Mouse (Mus musculus): ENCODE measurements around the gene Dzip3.

Dzip3 gene

DNA sequence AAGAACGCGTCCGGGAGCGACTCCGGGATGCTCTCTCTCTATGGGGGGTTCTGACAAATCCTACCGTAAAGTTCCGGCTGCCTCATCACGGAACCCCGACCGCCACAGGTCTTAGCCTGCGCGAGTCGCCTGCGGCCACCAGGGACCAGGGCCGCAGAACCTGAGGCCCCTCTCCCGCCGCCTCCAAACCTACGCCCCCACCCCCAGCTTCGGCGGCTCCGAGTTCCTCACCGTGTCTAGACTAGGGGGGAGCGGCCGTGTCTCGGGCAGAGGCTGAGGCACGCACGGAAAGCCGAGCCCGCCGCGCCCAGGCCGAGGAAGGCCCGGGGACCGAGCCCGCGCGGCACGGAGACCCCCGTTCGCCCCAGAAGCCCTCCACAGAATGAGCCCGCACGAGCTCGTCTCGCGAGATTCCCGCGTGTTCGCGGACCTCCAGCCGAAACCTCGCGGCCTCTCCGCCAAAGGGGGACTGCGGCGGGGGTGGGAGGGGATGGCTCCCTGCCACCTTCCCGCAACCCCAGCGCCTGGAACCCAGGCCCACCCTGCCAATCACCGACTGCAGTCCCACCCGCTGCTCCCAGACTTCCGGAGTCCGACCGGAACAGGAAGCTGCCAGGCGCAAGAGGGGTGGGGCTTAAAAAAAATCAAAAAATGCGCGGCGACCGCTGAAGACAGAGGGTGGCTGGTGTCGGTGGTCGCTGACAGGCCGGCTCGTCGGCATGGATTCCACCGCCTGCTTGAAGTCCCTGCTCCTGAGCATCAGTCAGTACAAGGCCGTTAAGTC lies at the start of gene Dzip3, which contains the start of gene Cip2a:
Dzip3 (minus strand) TSS at position 607 of the 784 bp plus-strand sequence.
Cip2a (plus strand) TSS at position 627 of the 784 bp plus-strand sequence.
- DNase-seq (ENCODE audit: extremely low read depth, low read depth), result peak; percentile 84

DNA sequence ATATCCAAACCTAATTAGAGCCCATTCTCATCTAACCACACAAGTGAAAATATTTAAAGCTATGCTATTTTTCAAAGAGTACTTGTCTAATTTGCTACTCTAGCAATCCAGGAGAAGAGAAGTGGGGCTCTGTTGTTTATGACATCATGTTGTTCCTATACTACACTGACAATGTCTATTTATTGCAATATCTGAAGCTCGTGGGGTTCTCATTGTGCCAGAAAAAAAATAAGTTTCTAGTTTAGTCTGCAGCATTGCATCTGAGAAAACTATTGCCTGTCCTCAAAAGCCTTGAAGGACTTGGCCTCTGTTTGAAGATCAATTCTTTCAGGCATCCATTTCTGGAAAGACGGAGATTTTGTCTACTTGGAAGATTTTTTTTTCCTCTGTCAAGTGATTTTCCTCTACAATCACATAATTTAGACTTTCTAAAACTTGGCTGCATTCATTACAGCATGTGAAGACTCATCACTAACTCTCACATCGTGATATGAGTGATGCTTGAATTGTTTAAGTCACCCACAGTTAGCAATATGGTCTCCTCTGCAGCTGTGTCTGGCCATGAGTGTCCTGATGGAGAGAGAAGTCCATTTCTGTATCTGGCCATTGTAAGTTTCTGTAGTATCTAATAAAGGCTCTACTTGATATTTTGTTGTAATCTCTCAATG lies 46.7 kb upstream of the Dzip3 start:
- no peak for DNase-seq (ENCODE audit: extremely low read depth, low read depth)

DNA sequence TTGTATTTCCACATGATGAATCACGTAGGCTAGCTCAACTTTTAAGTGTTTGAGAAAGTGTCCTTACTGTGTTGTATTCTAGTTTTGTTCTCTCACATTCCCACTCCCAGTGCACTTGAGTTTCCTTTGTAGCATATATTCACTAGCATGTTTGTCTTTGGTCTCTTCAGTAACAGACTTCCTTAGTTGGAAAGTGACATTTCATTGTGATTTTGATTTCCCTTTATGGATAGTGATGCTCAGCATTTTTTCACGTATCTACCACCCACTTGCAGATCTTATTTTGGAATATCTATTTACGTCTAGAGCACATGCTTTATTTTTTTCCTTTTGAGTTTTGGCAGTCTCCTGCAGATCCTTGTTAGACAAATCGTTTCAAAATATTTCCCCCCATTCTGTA lies 43.8 kb upstream of the Dzip3 start:
- DNase-seq (ENCODE audit: extremely low read depth, low read depth), result no peak

DNA sequence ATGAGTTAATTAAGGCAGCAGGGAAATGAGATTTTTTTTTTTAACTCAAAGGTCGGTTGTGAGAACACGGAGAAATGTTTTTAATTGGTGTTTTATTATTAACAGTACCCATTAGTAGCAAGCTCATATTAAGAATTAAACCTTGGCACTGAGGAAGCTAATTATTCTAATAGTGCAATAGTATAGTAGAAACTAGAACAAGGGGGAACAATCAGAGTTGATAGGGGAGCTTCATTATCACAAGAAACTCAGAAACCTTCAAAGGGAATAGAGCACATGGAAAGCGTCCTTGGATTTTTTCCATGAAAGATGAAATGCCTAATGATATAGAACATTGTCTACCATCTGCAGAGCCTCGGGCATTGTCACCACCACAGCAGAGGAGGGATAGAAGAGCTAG lies 41.9 kb upstream of the Dzip3 start:
- DNase-seq (ENCODE audit: extremely low read depth, low read depth), result no peak

DNA sequence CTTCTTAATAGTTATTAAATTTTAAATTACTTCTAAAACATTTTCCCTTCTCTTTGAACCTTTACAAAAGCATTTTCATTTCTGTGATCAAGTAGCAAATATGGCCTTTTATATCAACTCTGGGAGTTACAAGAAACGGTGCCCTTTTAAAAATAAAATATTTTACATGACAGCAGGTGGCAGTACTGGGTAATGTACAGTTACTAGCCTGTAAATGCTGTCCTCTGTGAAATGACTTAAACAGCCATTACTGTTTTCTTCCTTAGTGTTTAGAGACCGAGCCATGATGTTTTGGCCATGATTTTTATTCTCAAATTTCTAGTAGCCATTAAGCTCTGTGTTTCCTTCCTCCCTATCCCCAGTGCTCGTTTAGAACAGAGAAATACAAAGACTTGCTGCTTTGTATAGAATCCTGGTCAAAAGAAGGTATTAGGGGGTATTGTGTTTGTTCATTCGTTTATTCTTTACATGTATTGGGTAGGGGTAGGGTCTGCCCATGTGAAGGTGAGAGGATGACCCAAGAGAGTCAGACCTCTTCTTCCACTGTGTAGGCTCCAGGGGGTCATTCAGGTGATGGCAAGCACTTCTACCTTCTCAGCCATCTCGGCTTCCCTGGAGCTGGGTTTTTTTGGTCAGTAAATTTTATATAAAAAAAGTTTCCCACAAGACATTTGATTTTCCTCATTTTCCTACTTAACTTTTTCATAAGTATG lies 22.8 kb upstream of the Dzip3 start:
- no peak for DNase-seq (ENCODE audit: extremely low read depth, low read depth)

DNA sequence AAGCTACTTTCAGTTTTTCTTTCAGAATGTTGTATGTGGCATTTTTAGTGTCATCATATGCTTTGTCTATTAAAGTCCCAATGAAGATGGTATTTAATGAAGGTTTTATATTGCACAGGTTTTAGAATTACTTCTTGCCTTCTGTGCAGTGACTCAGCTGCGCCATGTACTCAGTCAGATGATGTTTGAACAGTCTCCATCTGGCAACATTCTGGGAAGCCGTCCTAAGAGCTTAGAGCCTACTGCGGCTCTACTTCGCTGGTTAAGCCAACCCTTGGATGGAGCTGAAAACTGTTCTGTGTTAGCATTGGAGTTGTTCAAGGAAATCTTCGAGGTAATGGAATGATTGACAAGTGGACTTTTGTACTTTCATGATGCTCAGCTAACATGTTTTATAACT lies 10.2 kb upstream of the Dzip3 start:
- no peak for DNase-seq (ENCODE audit: extremely low read depth, low read depth)

DNA sequence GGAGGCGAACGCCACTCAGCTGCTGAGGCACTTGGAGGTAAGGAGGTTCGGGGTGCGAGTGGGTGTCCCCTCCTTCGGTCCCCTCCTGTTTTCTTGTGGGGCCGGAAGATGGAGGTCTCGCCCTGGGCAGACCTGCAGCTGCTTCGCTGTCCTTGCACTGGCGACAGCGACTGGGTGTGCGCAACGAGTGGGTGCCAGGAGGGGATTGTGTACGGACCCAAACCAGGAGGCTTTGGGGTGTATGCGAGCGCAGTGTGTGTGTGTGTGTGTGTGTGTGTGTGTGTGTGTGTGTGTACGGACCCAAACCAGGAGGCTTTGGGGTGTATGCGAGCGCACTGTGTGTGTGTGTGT lies 353 bp upstream of the Dzip3 start:
- DNase-seq (ENCODE audit: extremely low read depth, low read depth), result peak; percentile 39

DNA sequence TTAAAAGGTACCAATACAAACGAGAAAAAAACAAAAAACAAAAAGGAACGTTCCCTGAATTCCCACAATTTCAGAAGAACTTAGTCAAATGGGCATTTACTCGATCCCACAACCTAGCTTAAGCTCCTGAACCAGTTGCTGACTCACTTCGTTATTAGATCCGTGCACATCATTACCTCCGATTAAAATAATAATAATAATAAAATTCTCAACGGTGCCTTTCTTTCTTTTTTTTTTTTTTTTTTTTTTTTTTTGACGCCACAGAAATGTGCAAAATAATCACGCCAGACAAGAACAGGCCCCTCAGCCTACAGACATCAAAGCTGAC lies 770 bp downstream of the Dzip3 start:
- DNase-seq (ENCODE audit: extremely low read depth, low read depth), result no peak

DNA sequence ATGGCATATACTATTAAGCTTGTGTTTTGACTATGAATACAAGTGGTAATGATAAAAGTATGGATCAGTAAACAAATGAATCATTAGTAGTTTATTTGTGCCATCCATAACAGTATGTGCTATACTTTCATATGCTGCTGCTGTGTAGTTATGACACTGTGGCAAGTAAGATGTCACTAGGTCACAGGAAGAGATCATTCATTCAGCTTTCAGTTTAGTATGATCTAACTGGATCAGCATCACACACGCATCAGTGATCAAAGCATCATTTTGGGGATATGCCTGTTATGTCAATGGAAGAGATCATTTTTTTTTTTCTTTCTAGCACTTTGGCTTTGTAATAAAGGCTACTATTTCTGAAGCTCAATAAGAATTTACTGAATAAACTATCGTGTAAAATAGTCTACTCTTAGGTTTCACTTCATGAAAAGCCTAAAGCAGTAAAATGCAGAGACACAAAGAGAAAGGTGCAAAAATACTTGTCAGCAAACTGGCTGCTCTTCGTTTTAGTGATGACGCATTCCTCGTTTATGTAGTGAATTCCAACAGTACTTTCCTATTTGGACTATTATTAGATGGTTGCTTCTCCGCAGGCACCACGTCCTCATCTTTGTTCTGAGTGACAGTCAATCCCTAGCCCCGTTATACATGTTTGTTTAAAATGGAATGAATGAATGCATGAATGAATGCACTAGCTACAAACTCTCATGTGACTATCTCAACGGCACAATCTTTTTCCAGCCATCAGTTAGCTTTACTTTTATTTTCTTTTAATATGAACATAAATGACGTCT lies 1.3 kb downstream of the Dzip3 start:
- DNase-seq (ENCODE audit: extremely low read depth, low read depth), result no peak

DNA sequence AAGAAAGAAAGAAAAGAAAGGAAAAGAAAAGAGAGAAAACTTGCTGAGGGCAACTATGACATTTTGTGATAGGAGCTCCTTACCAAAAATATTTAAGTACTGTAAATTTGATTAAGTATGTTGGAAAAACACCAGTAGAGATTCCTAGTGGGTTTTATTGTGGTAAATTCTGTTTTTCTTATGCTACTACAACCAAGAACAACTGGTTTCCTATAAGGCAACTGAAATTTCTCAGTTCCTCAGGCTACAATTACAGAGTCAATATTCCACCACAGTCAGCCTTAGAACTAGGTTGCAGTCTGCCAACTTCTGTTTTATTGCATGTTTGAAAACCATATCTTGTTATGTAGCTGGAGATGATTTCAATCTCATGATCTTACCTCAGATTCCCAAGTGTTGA lies 4.3 kb downstream of the Dzip3 start:
- DNase-seq (ENCODE audit: extremely low read depth, low read depth), result no peak

DNA sequence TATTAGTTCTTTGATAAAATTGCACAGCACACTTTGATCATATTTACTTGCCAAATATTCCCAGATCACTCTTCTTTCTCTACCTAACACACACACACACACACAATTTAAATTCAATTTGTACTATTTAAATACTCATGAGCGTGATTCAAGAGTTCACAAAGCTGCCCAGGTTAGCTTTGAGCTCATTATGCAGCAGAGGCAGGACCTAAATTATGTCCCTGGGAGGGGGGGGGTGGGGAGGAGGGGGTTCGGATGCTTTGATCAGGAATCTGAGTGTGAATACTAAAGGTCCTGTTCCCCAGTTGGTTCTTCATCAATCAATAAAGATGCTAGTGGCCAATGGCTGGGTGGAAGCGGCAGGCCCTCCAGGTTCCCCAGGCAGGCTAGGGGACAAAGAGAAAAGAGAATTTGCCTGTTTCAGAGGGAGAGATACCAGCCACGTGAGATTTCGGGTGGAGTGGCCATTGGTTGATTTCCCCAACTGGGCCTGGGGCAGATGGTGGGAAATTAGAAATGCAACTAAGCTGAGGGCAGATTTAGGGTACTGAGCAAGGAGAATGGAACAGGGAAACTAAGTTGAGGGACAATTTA lies 8.8 kb downstream of the Dzip3 start:
- no peak for DNase-seq (ENCODE audit: extremely low read depth, low read depth)

DNA sequence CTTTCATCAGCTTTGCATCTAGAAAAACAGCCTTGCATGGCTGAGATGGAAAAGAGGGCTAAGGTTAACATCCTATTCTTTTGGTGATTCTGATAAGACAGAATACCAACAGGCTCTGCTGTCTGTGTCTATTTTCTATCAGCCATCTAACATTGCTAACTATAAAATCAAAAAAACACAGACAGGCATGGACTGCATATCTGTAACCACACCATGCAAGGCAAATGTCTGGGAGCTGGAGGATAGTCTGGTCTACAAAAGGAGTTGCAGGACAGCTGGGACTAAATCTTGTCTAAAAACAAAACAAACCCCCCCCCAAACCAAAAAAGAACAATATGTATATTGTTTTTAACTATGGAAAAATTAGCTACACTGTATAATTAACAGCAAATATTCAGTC lies 14.0 kb downstream of the Dzip3 start:
- no peak for DNase-seq (ENCODE audit: extremely low read depth, low read depth)

DNA sequence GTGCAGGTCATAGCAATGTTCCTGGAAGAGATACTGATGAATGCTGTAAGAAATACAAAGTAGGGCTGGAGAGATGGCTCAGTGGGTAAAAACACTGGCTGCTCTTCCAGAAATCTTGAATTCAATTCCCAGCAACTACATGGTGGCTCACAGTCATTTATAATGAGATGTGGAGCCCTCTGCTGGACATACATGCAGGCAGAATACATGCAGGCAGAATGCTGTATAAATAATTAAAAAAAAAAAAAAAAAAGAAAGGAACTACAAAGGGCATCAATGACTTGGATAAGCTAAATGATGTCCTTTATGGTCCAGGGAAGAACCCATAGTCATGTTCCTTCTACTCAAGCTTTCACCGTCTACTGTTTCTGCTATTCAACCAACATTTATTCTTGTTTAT lies 20.4 kb downstream of the Dzip3 start:
- DNase-seq (ENCODE audit: extremely low read depth, low read depth), result peak; percentile 31

DNA sequence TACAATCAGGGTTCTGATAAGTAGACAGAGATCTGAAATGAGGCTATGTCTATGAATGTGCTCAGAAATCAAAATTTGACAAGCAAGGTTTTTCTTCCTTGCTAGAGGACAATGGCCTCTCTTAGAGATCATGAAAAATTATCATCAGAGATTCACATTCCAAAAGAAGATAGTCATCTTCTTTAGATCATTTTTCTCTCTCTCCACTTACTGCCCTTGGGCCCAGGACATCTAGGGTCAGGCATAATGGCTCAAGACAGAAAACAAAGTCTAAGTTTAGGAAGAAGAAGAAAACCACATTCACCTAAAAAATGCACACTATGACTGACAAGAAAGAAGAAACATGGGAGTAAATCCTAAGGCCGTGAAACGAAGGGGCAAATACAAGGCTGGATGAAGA lies 21.0 kb downstream of the Dzip3 start:
- no peak for DNase-seq (ENCODE audit: extremely low read depth, low read depth)

DNA sequence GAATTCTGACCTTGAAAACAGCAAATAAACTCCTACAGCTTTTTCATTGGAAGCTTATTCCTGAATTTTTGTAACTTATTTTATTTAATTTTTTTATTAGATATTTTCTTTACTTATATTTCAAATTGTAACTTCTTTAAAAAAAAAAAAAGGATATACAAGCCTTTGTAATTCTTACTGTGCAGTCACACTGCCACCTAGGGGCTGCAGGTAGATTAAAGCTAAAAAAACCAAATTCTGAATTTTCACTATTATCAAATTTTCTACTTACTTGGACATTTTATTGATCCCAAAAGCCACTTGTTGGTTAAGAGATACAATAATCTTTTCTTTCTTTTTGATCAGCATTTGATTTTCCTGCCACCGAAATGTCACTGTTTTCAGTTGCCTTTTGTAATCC lies 52.2 kb downstream of the Dzip3 start:
- DNase-seq (ENCODE audit: extremely low read depth, low read depth), result no peak

DNA sequence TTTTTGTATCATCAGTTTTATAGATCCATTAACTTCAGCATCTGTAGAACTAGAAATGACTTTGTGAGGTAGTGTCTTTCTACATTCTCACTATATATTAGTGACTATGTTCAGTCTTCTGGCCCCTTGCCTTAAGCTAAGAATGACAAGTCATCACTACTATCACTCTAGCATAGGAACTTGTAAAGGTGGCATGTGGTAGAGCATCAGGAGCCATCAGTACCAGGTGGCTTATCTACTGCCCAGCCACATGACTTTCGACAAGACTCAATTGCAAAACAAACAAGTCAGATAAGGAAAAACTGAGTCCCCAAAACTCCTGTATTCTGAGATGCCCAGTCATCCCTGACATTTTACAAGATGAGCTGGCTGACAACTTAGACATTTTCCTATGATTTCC lies 70.2 kb downstream of the Dzip3 start:
- no peak for DNase-seq (ENCODE audit: extremely low read depth, low read depth)

DNA sequence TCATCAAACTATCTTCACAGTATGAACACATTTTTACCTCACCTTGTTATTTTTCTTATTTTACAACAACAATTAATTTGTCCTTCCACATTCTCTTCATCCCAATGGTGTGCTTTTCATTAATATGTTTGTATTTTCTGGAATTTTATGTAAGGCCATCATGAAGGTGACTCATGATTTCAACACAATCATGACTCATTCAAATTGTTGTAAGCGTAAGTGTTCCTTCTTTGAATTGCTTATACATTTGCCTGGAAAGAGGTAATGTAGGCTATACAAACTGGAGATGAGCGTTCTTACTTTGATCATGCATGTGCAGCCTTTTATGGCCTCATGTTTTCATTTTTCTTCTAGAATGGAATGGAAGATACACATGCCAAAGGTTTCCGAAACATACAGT lies 80.8 kb downstream of the Dzip3 start:
- no peak for DNase-seq (ENCODE audit: extremely low read depth, low read depth)

DNA sequence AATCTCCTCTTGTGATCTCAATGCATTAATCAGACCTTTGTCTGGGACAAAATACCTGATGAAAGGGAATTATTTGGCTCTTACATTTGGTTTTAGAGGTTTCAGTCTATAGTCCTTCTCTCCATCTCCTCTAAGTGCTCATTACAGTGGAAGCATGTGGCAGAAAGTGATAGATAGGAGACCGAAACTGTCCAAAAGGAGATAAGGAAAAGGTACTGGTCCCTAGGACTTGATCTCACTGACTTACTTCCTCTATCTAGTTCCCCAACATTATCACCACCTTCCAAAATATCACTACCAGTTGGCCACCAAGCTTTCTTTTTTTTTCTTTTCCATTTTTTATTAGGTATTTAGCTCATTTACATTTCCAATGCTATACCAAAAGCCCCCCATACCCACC lies 82.8 kb downstream of the Dzip3 start:
- DNase-seq (ENCODE audit: extremely low read depth, low read depth), result peak; percentile 27

DNA sequence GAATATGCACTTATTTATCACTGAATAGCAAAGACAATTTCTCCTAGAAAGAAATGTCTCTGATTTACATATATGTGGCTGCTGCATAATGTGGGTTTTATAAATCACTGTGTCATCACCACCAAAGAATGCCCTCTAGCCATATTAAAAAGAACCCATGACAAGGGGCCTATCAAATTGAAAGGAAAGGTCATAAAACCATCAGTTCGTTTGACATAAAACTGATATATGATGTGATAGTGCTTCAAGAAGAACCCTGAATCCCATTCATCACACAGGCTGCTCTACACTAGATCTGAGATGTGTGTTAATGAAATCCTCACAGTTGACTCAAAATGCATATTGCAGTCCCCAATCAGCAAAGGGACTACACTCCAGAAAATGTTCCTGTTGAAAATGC lies 94.1 kb downstream of the Dzip3 start:
- no peak for DNase-seq (ENCODE audit: extremely low read depth, low read depth)

DNA sequence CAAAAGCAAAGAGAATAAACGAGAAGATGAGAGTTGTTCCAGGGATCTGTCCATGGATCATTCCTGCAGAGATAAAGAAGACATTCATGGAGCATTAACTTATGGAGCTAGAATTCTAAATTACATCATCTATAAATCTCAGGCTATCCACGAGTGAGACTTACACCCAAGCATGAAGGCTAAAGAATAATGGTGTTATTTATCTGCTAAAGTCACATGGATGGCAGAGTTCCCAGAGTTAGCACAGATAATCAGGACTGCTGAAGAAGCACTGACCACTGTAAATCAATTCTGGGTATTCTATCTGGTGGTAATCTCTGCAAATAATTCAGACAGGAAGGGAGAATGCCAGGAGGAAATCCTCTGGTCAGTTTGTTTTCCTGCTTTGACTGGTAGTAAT lies 103.2 kb downstream of the Dzip3 start:
- no peak for DNase-seq (ENCODE audit: extremely low read depth, low read depth)
